Mouse (Mus musculus) CH12.LX (cell line): ENCODE measurements around the gene Fars2. TPM values are rescaled to one million over a fixed set of nuclear protein-coding genes. Genes with fewer than 3 reads are reported as not detected.

Source experiments
- DNase-seq: peaks from one replicate; pipeline ENCODE4 v3.0.0-alpha.2; 2013; ENCODE audit errors: extremely low read depth
- H3K27ac ChIP-seq: 2 replicates; pipeline ENCODE4 v1.5.1; 2012; ENCODE audit warnings: low read depth, mild to moderate bottlenecking, control low read depth, moderate library complexity; ENCODE audit not compliant: insufficient read depth
- H3K27me3 ChIP-seq: replicated peaks from 2 replicates; pipeline ENCODE3; 2012; ENCODE audit warnings: inconsistent platforms
- H3K36me3 ChIP-seq, 2 experiments: replicated peaks in 1 of 2; 2 replicates each; pipeline versions ENCODE3 to v1.6.1; 2012; ENCODE audit warnings: inconsistent platforms in 1 of 2, low read length in 1 of 2, mild to moderate bottlenecking in 1 of 2, mixed read lengths in 1 of 2, moderate library complexity in 1 of 2; ENCODE audit not compliant: control insufficient read depth in 1 of 2, insufficient read depth in 1 of 2
- H3K4me1 ChIP-seq, 2 experiments: 2 replicates each; pipeline ENCODE4 v1.6.1; 2012; ENCODE audit warnings: inconsistent platforms in 1 of 2, moderate library complexity in 1 of 2; ENCODE audit not compliant: insufficient read depth in 2 of 2, control insufficient read depth in 1 of 2
- H3K4me2 ChIP-seq: 2 replicates; pipeline ENCODE4 v1.6.1; 2012; ENCODE audit warnings: low read depth, mild to moderate bottlenecking, control low read depth; ENCODE audit not compliant: poor library complexity, insufficient read depth, severe bottlenecking
- H3K4me3 ChIP-seq, 3 experiments: fragments of 150-350 bp in 1 of 3; sonication (generic) in 1 of 3; replicated peaks in 1 of 3; 2 replicates each; pipeline versions ENCODE3 to v1.5.1; 2011 to 2012; ENCODE audit warnings: low read depth in 2 of 3, low read length in 2 of 3, mild to moderate bottlenecking in 2 of 3, moderate library complexity in 2 of 3, control low read depth in 1 of 3, improper control_type of control experiment in 1 of 3, inconsistent platforms in 1 of 3, mixed read lengths in 1 of 3; ENCODE audit not compliant: poor library complexity in 1 of 3
- H3K79me2 ChIP-seq: replicated peaks from 2 replicates; pipeline ENCODE4 v1.6.1; 2012; ENCODE audit warnings: mild to moderate bottlenecking, moderate library complexity; ENCODE audit not compliant: control insufficient read depth, poor library complexity, insufficient read depth, severe bottlenecking; ENCODE audit errors: extremely low read depth
- H3K9ac ChIP-seq: 2 replicates; pipeline ENCODE4 v1.6.1; 2012; ENCODE audit warnings: low read depth, mild to moderate bottlenecking, control low read depth, moderate library complexity; ENCODE audit not compliant: insufficient read depth
- H3K9me3 ChIP-seq: replicated peaks from 2 replicates; pipeline ENCODE3; 2012; ENCODE audit warnings: low read length, inconsistent platforms, mixed read lengths
- CTCF ChIP-seq, 2 experiments: IDR thresholded peaks in 1 of 2; conservative IDR thresholded peaks in 1 of 2; 2 replicates each; pipeline ENCODE4 v1.5.1; 2011 to 2012; ENCODE audit warnings: low read depth in 2 of 2, low read length in 2 of 2, improper control_type of control experiment in 1 of 2, inconsistent platforms in 1 of 2, mild to moderate bottlenecking in 1 of 2, moderate library complexity in 1 of 2
- E2F4 ChIP-seq: IDR thresholded peaks from 2 replicates; pipeline ENCODE4 v1.6.1; 2011; ENCODE audit warnings: low read depth, low read length, improper control_type of control experiment; ENCODE audit not compliant: insufficient replicate concordance
- ELF1 ChIP-seq: IDR thresholded peaks from 2 replicates; pipeline ENCODE4 v1.6.1; 2014; ENCODE audit warnings: low read depth, mild to moderate bottlenecking, inconsistent platforms, low read length, improper control_type of control experiment
- EP300 ChIP-seq: IDR thresholded peaks from 2 replicates; pipeline ENCODE4 v1.6.1; 2011; ENCODE audit warnings: low read length, improper control_type of control experiment
- ETS1 ChIP-seq: conservative IDR thresholded peaks from 2 replicates; pipeline ENCODE4 v1.6.1; 2012; ENCODE audit warnings: low read depth, mild to moderate bottlenecking, inconsistent platforms, low read length, improper control_type of control experiment, moderate library complexity
- HCFC1 ChIP-seq: IDR thresholded peaks from 2 replicates; pipeline ENCODE4 v1.6.1; 2012; ENCODE audit warnings: low read depth, mild to moderate bottlenecking, inconsistent platforms, low read length, improper control_type of control experiment
- IRF4 ChIP-seq: IDR thresholded peaks from 2 replicates; pipeline ENCODE4 v1.6.1; 2014; ENCODE audit warnings: low read depth, mild to moderate bottlenecking, inconsistent platforms, low read length, improper control_type of control experiment
- KAT2A ChIP-seq: IDR thresholded peaks from 2 replicates; pipeline ENCODE4 v1.6.1; 2012; ENCODE audit warnings: low read length, improper control_type of control experiment, inconsistent platforms; ENCODE audit not compliant: insufficient replicate concordance
- MAFK ChIP-seq: IDR thresholded peaks from 2 replicates; pipeline ENCODE4 v1.6.1; 2011; ENCODE audit warnings: low read length, improper control_type of control experiment; ENCODE audit not compliant: insufficient replicate concordance
- MAX ChIP-seq: IDR thresholded peaks from 2 replicates; pipeline ENCODE4 v1.6.1; 2011; ENCODE audit warnings: low read length, improper control_type of control experiment
- MAZ ChIP-seq: IDR thresholded peaks from 2 replicates; pipeline ENCODE4 v1.6.1; 2012; ENCODE audit warnings: low read depth, mild to moderate bottlenecking, inconsistent platforms, low read length, improper control_type of control experiment, moderate library complexity
- MXI1 ChIP-seq: IDR thresholded peaks from 2 replicates; pipeline ENCODE4 v1.6.1; 2011; ENCODE audit warnings: mild to moderate bottlenecking, low read depth, low read length, improper control_type of control experiment
- MYC ChIP-seq: IDR thresholded peaks from 2 replicates; pipeline ENCODE4 v1.6.1; 2011; ENCODE audit warnings: low read depth, mild to moderate bottlenecking, improper control_type of control experiment, low read length
- PAX5 ChIP-seq: IDR thresholded peaks from 2 replicates; pipeline ENCODE4 v1.6.1; 2012; ENCODE audit warnings: low read length, inconsistent platforms, mixed read lengths
- POLR2A ChIP-seq: IDR thresholded peaks from 2 replicates; pipeline ENCODE4 v1.6.1; 2011; ENCODE audit warnings: low read depth, mild to moderate bottlenecking, improper control_type of control experiment, low read length
- POLR2AphosphoS2 ChIP-seq: IDR thresholded peaks from 2 replicates; pipeline ENCODE4 v1.6.1; 2011; ENCODE audit warnings: low read depth, low read length, improper control_type of control experiment
- SIN3A ChIP-seq: IDR thresholded peaks from 2 replicates; pipeline ENCODE4 v1.6.1; 2012; ENCODE audit warnings: low read length, improper control_type of control experiment, inconsistent platforms
- SMC3 ChIP-seq: IDR thresholded peaks from 2 replicates; pipeline ENCODE4 v1.6.1; 2011; ENCODE audit warnings: low read depth, low read length, improper control_type of control experiment
- UBTF ChIP-seq: IDR thresholded peaks from 2 replicates; pipeline ENCODE4 v1.6.1; 2012; ENCODE audit warnings: low read depth, mild to moderate bottlenecking, inconsistent platforms, low read length, improper control_type of control experiment, moderate library complexity
- USF1 ChIP-seq: IDR thresholded peaks from 2 replicates; pipeline ENCODE4 v1.6.1; 2014; ENCODE audit warnings: low read depth, mild to moderate bottlenecking, inconsistent platforms, low read length, improper control_type of control experiment
- USF2 ChIP-seq: conservative IDR thresholded peaks from 2 replicates; pipeline ENCODE4 v1.6.1; 2011; ENCODE audit warnings: low read depth, low read length, improper control_type of control experiment
- ZC3H11A ChIP-seq: IDR thresholded peaks from 2 replicates; pipeline ENCODE4 v1.6.1; 2012; ENCODE audit warnings: low read depth, mild to moderate bottlenecking, inconsistent platforms, low read length, improper control_type of control experiment
- ZKSCAN1 ChIP-seq: IDR thresholded peaks from 2 replicates; pipeline ENCODE4 v1.6.1; 2012; ENCODE audit warnings: low read depth, inconsistent platforms, low read length, improper control_type of control experiment, borderline replicate concordance
- dilution Hi-C: fragments of 300-500 bp; cut with MboI; formaldehyde crosslinking; loops from 2 replicates; pipeline ENCODE4 v1.14.3; 2020; ENCODE audit warnings: low sequenced_read_pairs; ENCODE audit not compliant: extremely low pct_unique_long_range_greater_than_20kb, extremely low pct_ligation_motif_present
- in situ Hi-C: fragments of 300-500 bp; cut with MboI; formaldehyde crosslinking; loops from 3 replicates; pipeline ENCODE4 v1.14.3; 2019; ENCODE audit warnings: low sequenced_read_pairs, low pct_ligation_motif_present, low pct_unique_long_range_greater_than_20kb, mixed read lengths
- polyA plus RNA-seq: library from polyadenylated mRNA; unstranded; fragments of >175 nt; gene quantifications from 2 replicates; pipeline ENCODE4 v1.2.1, GENCODE M21; 2012; ENCODE audit warnings: low read depth; ENCODE audit not compliant: insufficient read length
- total RNA-seq, 2 experiments: library from RNA; depleted of rRNA; stranded (reverse); fragments of 300-350 nt in 1 of 2; fragments of >200 nt in 1 of 2; gene quantifications; 2 replicates each; pipeline ENCODE4 v1.2.3; 2012 to 2014

Fars2 gene
- total and polyA plus RNA-seq, 3 experiments: 30.2 to 47.7 (median 46.4) TPM

DNA sequence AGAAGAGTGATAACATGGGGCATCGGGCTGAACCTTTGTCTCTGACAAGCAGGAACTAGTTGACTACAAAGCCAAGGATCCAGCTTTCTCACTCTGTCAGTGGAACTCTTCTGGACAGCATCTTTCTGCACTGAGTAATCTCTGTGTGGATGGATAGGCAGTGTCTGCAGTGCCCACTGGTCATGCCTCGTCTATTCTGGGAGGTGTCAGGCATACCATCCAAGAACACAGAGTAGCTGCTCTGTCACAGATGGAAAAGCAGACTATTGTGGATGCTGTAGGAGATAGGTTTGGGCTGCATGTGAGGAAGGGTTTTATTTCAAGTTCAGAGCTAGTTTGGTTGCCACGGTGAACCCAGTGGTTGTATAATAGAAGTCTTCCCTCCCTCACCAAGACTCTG lies 414.7 kb downstream of the Fars2 start:
- no peaks in the 10 kb centered on the region for H3K79me2 ChIP-seq
- no peaks in the 10 kb centered on the region for H3K27me3 ChIP-seq
- peaks cover 0 to 14% of the 10 kb centered on the region in 2 experiments for H3K36me3 ChIP-seq
- H3K9me3 ChIP-seq: peaks cover 4% of the 10 kb centered on the region
- no peak overlapping the region for H3K4me2 ChIP-seq
- no peak overlapping the region for H3K4me3 ChIP-seq
- in situ Hi-C loops (no loop called here), dilution Hi-C loops (no loop called here)
- DNase-seq: no peak
- no peak overlapping the region for H3K27ac ChIP-seq
- no peak for TF ChIP-seq POLR2A
- TF ChIP-seq MAFK: no peak
- no peak for TF ChIP-seq MAZ
- no peak for TF ChIP-seq MYC
- TF ChIP-seq CTCF (conservative IDR thresholded peaks at IDR 0.05 in 1 of 2, IDR thresholded peaks at IDR 0.05 in 1 of 2; ENCODE audit: low read depth in 2 of 2, low read length in 2 of 2): no peak
- TF ChIP-seq USF2: no peak
- TF ChIP-seq PAX5: no peak
- TF ChIP-seq E2F4: no peak
- TF ChIP-seq USF1: no peak
- TF ChIP-seq SMC3: no peak
- TF ChIP-seq IRF4: no peak
- no peak for TF ChIP-seq EP300
- TF ChIP-seq UBTF: no peak
- no peak for TF ChIP-seq POLR2AphosphoS2
- no peak for TF ChIP-seq ZC3H11A
- TF ChIP-seq SIN3A: no peak
- no peak for TF ChIP-seq ELF1
- peaks cover 14 to 54% of the 10 kb centered on the region in 2 experiments for H3K4me1 ChIP-seq
- H3K9ac ChIP-seq: no peak overlapping the region

DNA sequence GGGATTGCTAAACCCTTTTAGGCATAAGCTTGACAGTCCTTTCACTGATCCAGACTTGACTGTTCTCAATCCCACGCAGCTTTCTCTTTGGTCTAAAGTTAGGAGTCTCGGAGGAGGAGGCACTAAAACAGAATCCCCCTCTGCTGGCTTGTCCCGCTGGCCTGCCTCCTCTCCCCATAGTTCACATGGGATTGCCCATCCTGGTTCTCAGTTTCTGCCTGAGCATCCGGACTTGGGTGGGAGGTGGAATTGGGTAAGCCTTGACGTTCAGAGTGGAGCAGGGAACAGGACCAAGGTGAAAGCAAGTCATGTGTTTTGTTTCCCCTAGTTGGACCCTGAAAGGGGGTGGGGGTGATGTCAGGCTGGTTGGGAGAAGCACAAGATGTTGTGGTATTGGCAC lies 415.9 kb downstream of the Fars2 start:
- Histone ChIP-seq H3K4me2 (no peak overlapping the region), H3K9me3 (peaks cover 4% of the 10 kb centered on the region), H3K79me2 (no peaks in the 10 kb centered on the region), H3K27ac (no peak overlapping the region), H3K36me3 (peaks cover 3 to 21% of the 10 kb centered on the region in 2 experiments), H3K9ac (no peak overlapping the region), H3K4me1 (peaks cover 10 to 52% of the 10 kb centered on the region in 2 experiments; a peak in 3 of 4 replicates), H3K4me3 (no peak overlapping the region), H3K27me3 (no peaks in the 10 kb centered on the region)
- TF ChIP-seq POLR2AphosphoS2: no peak
- no peak for TF ChIP-seq POLR2A
- no peak for TF ChIP-seq SIN3A
- TF ChIP-seq MAX: no peak
- no peak for TF ChIP-seq MAFK
- TF ChIP-seq ELF1: no peak
- no peak for TF ChIP-seq KAT2A
- TF ChIP-seq ETS1: no peak
- no peak for TF ChIP-seq E2F4
- no peak for TF ChIP-seq HCFC1
- TF ChIP-seq MXI1: no peak
- TF ChIP-seq EP300: no peak
- no peak for TF ChIP-seq ZKSCAN1
- no peak for TF ChIP-seq MYC
- in situ Hi-C loops (no loop called here), dilution Hi-C loops (no loop called here)
- no peak for DNase-seq
